Mouse (Mus musculus): ENCODE results near the gene Ear1. TPM values are rescaled to one million over a fixed set of nuclear protein-coding genes. Genes with fewer than 3 reads are reported as not detected.
"Not testable (repeated sequence)": the region's sequence is repeated elsewhere in the genome, so short reads cannot be mapped to it uniquely, and the experiment has no call there.

Gene Ear1
- polyA plus RNA-seq, 1 experiment: not detected

DNA sequence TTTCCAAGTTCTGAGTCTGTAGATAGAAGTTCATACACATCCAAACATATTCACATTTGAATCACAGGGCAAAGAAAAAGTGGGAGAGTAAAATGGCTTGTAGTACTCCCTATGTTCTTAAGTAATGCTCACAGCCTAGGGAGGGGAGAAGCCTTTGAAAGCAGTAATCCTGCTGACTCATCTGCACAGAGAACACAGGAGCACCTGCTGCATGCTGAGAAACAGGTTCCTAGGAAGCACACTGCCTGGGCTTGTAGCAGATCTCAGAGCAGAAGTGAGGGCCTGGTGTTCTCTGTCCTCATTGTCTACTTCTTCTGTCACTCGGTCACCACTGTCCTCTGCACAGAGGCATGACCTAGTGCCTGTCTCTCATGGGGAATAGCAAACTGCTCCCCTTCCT is 34.3 kb downstream of the Ear1 start:
- H3K4me1 ChIP-seq (ENCODE audit: control insufficient read depth, insufficient read depth, low read length); H3K27ac ChIP-seq (ENCODE audit: insufficient read depth, low read depth, low read length); H3K4me3 ChIP-seq (ENCODE audit: insufficient read depth, low read depth, low read length): not testable (repeated sequence)
- 67% methylated on average over 1 of the region's 1 CpGs for WGBS

DNA sequence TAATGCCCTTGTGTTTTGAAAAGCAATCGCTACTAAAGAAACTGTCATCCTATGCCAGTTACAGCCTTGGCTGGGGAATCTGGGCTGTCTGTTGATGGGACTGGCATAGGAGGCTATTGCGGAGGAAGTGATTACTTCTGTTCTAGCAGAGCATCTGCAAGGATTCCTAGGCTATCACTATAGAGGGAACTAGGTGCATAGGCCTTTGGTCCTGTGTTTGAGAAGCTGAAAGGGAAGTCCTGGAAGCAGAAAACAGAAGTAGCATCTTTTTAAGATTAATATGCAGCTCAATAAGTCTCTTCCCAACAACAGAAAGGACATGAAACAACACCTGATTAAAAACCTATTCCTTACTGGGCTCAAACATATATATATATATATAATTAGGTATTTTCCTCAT is 40.0 kb downstream of the Ear1 start:
- WGBS: 92% methylated on average over 2 of the region's 2 CpGs
- H3K27ac ChIP-seq (ENCODE audit: insufficient read depth, low read depth, low read length); H3K4me1 ChIP-seq (ENCODE audit: control insufficient read depth, insufficient read depth, low read length); H3K4me3 ChIP-seq (ENCODE audit: insufficient read depth, low read depth, low read length): not testable (repeated sequence)

DNA sequence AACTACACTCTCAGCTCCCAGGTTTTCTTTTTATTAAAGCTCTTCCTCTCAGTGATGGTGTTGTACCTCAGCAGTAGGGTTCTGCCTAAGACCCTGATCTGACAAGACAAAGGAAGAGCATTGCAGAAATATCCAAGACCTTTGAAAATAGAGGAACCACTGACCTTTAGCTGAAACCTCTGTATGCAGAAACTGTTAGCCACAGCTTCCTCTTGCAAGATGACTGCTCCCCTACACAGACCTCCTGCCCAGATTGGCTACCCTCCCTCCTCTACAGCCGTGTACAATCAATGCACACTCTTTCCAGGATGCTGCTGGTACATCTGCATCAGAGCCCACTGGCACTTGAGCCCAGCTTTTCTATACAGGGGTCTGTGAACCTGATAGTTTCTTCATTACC is 44.9 kb downstream of the Ear1 start:
- H3K27ac ChIP-seq (ENCODE audit: insufficient read depth, low read depth, low read length); H3K4me3 ChIP-seq (ENCODE audit: insufficient read depth, low read depth, low read length); H3K4me1 ChIP-seq (ENCODE audit: control insufficient read depth, insufficient read depth, low read length): not testable (repeated sequence)
- 41% methylated on average over 1 of the region's 1 CpGs for WGBS

DNA sequence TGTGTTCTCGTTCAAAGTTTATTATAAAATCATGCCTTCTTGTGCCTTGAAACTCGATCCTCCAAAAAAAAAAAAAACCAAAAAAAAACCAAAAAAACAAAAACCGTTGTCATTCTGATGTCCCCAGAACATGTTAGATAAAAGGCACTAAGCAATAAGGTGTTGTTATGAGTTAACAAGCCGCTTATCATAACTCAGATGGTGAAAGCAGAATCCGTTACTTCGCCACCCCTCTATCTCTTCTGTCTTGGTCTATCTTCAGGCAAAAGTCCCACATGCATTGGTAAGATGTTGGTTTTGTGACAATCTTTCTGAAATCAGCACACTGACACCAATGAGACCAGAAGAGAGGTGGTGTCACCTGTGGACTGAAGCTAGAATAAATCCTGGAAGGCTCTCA is 51.1 kb downstream of the Ear1 start:
- 91% methylated on average over 6 of the region's 6 CpGs for WGBS
- not testable (repeated sequence) for H3K27ac ChIP-seq (ENCODE audit: insufficient read depth, low read depth, low read length); H3K4me1 ChIP-seq (ENCODE audit: control insufficient read depth, insufficient read depth, low read length); H3K4me3 ChIP-seq (ENCODE audit: insufficient read depth, low read depth, low read length)

DNA sequence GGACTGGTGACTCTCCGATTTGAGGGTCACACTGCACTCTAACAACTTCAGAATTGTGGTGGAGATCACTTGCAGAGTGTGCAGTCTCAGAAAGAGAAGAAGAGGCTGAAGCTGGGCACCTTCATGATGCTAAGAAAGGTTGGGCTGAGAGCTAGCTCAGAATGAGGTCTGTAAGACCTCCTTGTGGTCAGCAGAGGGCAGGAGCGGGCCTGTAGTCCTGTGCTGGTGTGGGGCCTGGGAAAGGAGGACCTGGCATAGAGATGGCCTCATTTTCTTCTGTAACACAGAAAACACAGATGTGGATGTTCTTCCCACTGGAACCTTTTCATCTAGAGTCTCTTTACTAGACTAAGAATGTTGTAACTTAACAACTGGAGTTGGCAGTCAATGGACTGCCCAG is 53.4 kb downstream of the Ear1 start:
- H3K4me3 ChIP-seq (ENCODE audit: insufficient read depth, low read depth, low read length); H3K4me1 ChIP-seq (ENCODE audit: control insufficient read depth, insufficient read depth, low read length); H3K27ac ChIP-seq (ENCODE audit: insufficient read depth, low read depth, low read length): not testable (repeated sequence)
- 62% methylated on average over 1 of the region's 2 CpGs for WGBS

DNA sequence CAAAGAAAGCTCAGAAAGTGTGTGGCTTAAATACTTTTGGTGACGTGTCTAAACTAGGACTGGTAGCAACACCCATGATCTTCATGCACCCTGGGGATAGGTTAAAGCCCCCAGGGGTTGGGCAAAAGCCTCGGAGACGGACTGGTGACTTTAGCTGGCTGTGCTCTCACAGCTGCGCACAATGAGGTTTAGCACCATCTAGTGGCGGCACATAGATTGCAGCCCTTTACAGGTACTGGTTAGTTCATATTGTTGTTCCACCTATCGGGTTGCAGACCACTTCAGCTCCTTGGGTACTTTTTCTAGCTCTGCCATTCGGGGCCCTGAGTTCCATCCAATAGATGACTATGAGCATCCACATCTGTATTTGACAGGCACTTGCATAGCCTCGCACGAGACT is 62.9 kb downstream of the Ear1 start:
- H3K4me3 ChIP-seq (ENCODE audit: insufficient read depth, low read depth, low read length); H3K27ac ChIP-seq (ENCODE audit: insufficient read depth, low read depth, low read length); H3K4me1 ChIP-seq (ENCODE audit: control insufficient read depth, insufficient read depth, low read length): not testable (repeated sequence)
- whole genome bisulfite sequencing: 50% methylated on average over 8 of the region's 9 CpGs

DNA sequence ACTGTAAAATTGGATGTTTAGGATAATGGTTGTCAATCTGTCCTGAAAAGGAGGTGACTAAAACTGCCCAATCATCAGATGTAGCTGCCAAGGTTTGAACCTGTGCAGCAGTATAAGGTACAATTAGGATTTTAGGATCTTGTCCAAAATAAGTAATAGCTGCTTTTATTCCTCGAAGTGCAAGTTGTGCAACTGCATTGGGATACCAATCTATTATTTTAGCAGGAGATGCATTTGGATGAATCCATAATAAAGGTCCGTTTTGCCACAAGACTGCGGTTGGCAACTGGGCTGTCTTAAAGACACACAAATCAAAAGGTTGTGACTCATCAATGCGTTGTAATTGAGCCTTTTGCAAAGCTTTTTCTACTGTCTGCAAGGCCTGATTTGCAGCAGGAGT is 67.2 kb downstream of the Ear1 start:
- WGBS: 46% methylated on average over 4 of the region's 4 CpGs
- H3K4me1 ChIP-seq (ENCODE audit: control insufficient read depth, insufficient read depth, low read length); H3K27ac ChIP-seq (ENCODE audit: insufficient read depth, low read depth, low read length); H3K4me3 ChIP-seq (ENCODE audit: insufficient read depth, low read depth, low read length): not testable (repeated sequence)

DNA sequence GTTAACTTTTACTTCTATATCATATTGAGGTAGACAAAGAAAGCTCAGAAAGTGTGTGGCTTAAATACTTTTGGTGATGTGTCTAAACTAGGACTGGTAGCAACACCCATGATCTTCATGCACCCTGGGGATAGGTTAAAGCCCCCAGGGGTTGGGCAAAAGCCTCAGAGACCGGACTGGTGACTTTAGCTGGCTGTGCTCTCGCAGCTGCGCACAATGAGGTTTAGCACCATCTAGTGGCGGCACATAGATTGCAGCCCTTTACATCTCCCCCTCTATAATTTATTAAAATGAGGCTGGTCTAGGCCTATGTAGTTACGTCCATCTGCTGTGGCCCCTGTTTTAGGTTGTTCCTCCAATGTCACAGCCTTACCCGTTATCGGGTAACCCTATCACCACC is 70.9 kb downstream of the Ear1 start:
- WGBS: 15% methylated on average over 7 of the region's 7 CpGs
- H3K27ac ChIP-seq (ENCODE audit: insufficient read depth, low read depth, low read length); H3K4me3 ChIP-seq (ENCODE audit: insufficient read depth, low read depth, low read length); H3K4me1 ChIP-seq (ENCODE audit: control insufficient read depth, insufficient read depth, low read length): not testable (repeated sequence)

DNA sequence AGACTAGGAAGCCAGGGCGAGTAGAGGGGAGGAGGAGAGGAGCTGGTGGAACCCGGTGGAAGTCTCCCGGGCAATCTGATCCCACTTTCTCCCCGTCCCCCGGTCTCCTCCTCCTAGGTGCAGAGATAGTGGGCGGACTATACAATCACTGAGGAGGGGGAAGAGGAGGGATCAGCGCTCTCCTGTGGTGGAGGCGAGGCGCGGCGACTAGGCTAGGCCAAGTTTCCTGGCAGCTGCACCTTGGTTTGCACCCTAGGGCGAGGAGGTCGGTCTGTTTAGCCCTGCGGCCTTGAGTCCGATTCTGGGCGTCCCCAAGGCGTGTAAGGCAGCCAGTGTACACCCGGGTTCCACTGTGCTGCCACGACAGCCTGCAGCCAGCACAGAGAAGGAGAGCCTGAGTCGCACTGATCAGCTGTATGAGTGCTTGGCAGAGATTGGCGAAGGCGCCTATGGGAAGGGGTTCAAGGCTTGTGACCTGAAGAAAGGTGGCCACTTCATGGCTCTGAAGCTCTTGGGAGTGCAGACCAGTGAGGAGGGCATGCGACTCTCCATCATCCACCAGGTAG is 78.3 kb downstream of the Ear1 start:
- not testable (repeated sequence) for H3K4me1 ChIP-seq (ENCODE audit: control insufficient read depth, insufficient read depth, low read length); H3K4me3 ChIP-seq (ENCODE audit: insufficient read depth, low read depth, low read length); H3K27ac ChIP-seq (ENCODE audit: insufficient read depth, low read depth, low read length)
- WGBS: 14% methylated on average over 23 of the region's 23 CpGs

DNA sequence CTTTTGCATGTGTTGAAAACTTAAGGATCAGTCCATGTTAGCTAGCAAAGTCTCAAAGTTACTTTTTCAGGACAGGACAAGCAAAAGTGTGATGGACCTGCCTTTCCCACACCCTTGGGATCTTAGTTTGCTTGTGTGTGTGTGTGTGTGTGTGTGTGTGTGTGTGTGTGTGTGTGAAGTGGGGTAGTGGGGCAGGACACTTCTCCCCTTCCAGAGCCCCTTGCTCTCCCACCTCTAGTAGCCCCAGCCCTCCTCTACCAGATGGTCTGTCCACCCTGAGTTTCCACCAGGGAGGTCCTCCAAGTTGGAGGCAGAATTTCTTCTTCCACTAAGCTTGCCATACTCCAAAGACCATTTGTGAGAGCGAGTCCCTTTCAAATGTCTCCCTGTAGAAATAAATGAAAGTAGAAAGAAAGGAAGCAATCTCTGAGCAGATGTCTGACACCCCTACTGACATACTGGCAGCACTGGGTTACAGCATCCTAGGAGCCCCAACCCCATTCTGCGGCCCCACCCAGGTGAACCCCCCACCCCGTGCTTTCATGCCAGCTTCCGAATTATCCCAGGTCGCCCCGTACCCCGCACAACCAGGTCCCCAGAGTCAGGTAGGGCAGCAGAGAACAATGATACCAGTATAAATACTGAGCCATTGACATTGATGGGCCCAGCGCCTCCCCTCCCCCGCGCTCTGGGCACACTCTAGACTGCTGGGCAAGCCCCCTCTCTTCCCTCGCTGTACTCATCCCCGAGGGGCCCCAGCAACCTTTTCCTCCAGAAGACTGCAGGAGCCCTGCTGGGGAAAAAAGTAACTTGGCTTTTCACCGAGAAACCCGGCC is 79.0 kb downstream of the Ear1 start:
- Histone ChIP-seq H3K4me3 (ENCODE audit: insufficient read depth, low read depth, low read length) (no peak overlapping the region), H3K27ac (ENCODE audit: insufficient read depth, low read depth, low read length) (no peak overlapping the region), H3K4me1 (ENCODE audit: control insufficient read depth, insufficient read depth, low read length) (peaks cover 9% of the 10 kb centered on the region; the same call in 1 of the 2 replicates)
- WGBS: 15% methylated on average over 14 of the region's 14 CpGs
- no peak for TF ChIP-seq POLR2A (IDR thresholded peaks at IDR 0.05; ENCODE audit: insufficient read depth, low read depth, low read length)
- no peak for TF ChIP-seq CTCF (IDR thresholded peaks at IDR 0.05; ENCODE audit: insufficient read depth, low read depth, low read length)

DNA sequence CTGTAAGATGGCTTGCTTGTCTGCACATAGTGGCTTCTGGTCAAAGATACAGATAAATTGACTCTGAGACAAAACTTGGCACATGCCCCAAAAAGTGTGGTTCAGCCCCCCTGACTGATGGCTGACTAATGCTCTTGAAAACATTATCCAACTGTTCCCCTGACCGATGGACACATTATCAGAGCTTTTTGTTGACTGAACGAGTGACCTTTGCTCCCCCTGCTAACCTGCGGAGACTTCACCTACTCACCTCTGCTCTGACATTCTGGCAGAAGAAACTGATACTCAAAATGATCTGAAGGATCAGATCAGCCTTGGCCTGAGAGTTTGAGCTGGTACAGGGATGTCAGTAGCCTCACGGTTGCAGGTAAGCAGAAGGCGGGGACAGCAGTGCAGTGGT is 81.5 kb downstream of the Ear1 start:
- not testable (repeated sequence) for H3K4me1 ChIP-seq (ENCODE audit: control insufficient read depth, insufficient read depth, low read length); H3K27ac ChIP-seq (ENCODE audit: insufficient read depth, low read depth, low read length); H3K4me3 ChIP-seq (ENCODE audit: insufficient read depth, low read depth, low read length)
- 88% methylated on average over 5 of the region's 5 CpGs for WGBS

DNA sequence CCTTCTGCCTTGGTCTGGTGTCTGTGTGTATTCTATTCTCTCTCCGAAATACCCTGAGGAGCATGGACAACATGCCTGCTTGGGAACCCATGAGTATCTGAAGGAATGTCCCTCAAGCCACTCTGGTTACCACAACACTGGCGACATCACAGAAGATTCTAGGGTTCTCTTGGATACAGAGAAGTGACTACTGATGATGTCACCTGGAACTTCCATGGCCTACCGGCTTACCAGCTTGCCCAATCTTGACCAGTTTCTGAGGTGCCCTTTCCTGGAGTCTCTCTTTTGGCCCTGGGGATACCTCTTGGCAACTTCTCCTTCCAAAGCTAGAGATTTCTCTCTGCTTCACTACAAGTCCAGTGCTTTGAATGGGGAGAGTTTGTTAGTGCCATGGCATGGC is 90.7 kb downstream of the Ear1 start, which contains the start of gene Gm8180:
Gene Gm8180 (minus strand): TSS at position 101 of the 400 bp plus-strand sequence.
- not testable (repeated sequence) for H3K4me3 ChIP-seq (ENCODE audit: insufficient read depth, low read depth, low read length); H3K27ac ChIP-seq (ENCODE audit: insufficient read depth, low read depth, low read length); H3K4me1 ChIP-seq (ENCODE audit: control insufficient read depth, insufficient read depth, low read length)
- 90% methylated on average over 3 of the region's 3 CpGs for WGBS
